Mouse (Mus musculus) liver, embryonic 14.5 days (tissue): ENCODE measurements around the gene Ercc6l.

Experiments
- CTCF ChIP-seq: IDR thresholded peaks from 2 replicates; pipeline ENCODE4 v1.5.1; 2016; ENCODE audit warnings: antibody characterized with exemption, low read depth, control low read depth
- EP300 ChIP-seq: IDR thresholded peaks from 2 replicates; pipeline ENCODE4 v1.6.1; 2016; ENCODE audit warnings: antibody characterized with exemption, low read depth

GRCm38 (mm10) chrX:102189581-102189980 lies 32.7 kb upstream of the Ercc6l start:
- TF ChIP-seq CTCF (no peak), EP300 (no peak)
